Mouse (Mus musculus): ENCODE data around the gene Lgals7.

Lgals7 gene

GRCm38 (mm10) chr7:28863540-28863939 is at the start of gene Lgals7:
Gene Lgals7 (plus strand): TSS chr7:28863853.
- DNase-seq (ENCODE audit: low read depth, low spot score): no peak

GRCm38 (mm10) chr7:28814306-28815034 is 49.2 kb upstream of the Lgals7 start:
- no peak for DNase-seq (ENCODE audit: low read depth, low spot score)

GRCm38 (mm10) chr7:28815230-28815629 is 48.4 kb upstream of the Lgals7 start:
- DNase-seq (ENCODE audit: low read depth, low spot score): no peak

- DNase-seq (ENCODE audit: low read depth, low spot score): no peak
These were observed 47.5 kb upstream of the Lgals7 start for GRCm38 (mm10) chr7:28816201-28816600.

GRCm38 (mm10) chr7:28816920-28817319 is 46.7 kb upstream of the Lgals7 start:
- no peak for DNase-seq (ENCODE audit: low read depth, low spot score)

GRCm38 (mm10) chr7:28817524-28817923 is 46.1 kb upstream of the Lgals7 start:
- DNase-seq (ENCODE audit: low read depth, low spot score): no peak

GRCm38 (mm10) chr7:28817957-28818356 is 45.7 kb upstream of the Lgals7 start:
- DNase-seq (ENCODE audit: low read depth, low spot score): no peak

GRCm38 (mm10) chr7:28818436-28818835 is 45.2 kb upstream of the Lgals7 start:
- no peak for DNase-seq (ENCODE audit: low read depth, low spot score)

- no peak for DNase-seq (ENCODE audit: low read depth, low spot score)
These were observed 44.7 kb upstream of the Lgals7 start for GRCm38 (mm10) chr7:28818861-28819452.

GRCm38 (mm10) chr7:28819571-28819970 is 44.1 kb upstream of the Lgals7 start:
- DNase-seq (ENCODE audit: low read depth, low spot score): no peak

GRCm38 (mm10) chr7:28820358-28821260 is 43.0 kb upstream of the Lgals7 start:
- DNase-seq (ENCODE audit: low read depth, low spot score): no peak

- no peak for DNase-seq (ENCODE audit: low read depth, low spot score)
These were observed 42.3 kb upstream of the Lgals7 start for GRCm38 (mm10) chr7:28821261-28821831.

GRCm38 (mm10) chr7:28822556-28822955 is 41.1 kb upstream of the Lgals7 start:
- no peak for DNase-seq (ENCODE audit: low read depth, low spot score)

GRCm38 (mm10) chr7:28822993-28823903 is 40.4 kb upstream of the Lgals7 start:
- no peak for DNase-seq (ENCODE audit: low read depth, low spot score)

GRCm38 (mm10) chr7:28823932-28824331 is 39.7 kb upstream of the Lgals7 start:
- no peak for DNase-seq (ENCODE audit: low read depth, low spot score)

GRCm38 (mm10) chr7:28824941-28825685 is 38.5 kb upstream of the Lgals7 start, which contains the start of gene Ech1:
Gene Ech1 (plus strand): TSS chr7:28825217.
- DNase-seq (ENCODE audit: low read depth, low spot score): peak; percentile 87

GRCm38 (mm10) chr7:28825686-28826401 is 37.8 kb upstream of the Lgals7 start:
- DNase-seq (ENCODE audit: low read depth, low spot score): no peak

- DNase-seq (ENCODE audit: low read depth, low spot score): no peak
These were observed 37.3 kb upstream of the Lgals7 start for GRCm38 (mm10) chr7:28826402-28826772.

- no peak for DNase-seq (ENCODE audit: low read depth, low spot score)
These were observed 36.3 kb upstream of the Lgals7 start for GRCm38 (mm10) chr7:28827338-28827737.
